Mouse (Mus musculus) liver, adult 2 months (tissue): ENCODE measurements around the gene Wdr37. TPM values are rescaled to one million over a fixed set of nuclear protein-coding genes. Genes with fewer than 3 reads are reported as not detected.

ENCODE experiments used
- DNase-seq: peaks from one replicate; pipeline ENCODE4 v3.0.0-alpha.2; 2011; ENCODE audit warnings: low read depth, low spot score; ENCODE audit errors: extremely low read depth
- H3K27ac ChIP-seq: fragments of 200-500 bp; replicated peaks from 2 replicates; pipeline ENCODE4 v1.5.1; 2012; ENCODE audit warnings: low read depth, mild to moderate bottlenecking, control low read depth, inconsistent platforms, low read length; ENCODE audit not compliant: insufficient read depth
- H3K27me3 ChIP-seq: fragments of 200-500 bp; 2 replicates; pipeline ENCODE4 v1.6.1; 2012; ENCODE audit warnings: mild to moderate bottlenecking, moderate library complexity, low read length, inconsistent platforms; ENCODE audit not compliant: control insufficient read depth, insufficient read depth
- H3K36me3 ChIP-seq: fragments of 200-500 bp; 2 replicates; pipeline ENCODE4 v1.6.1; 2012; ENCODE audit warnings: low read length, inconsistent platforms; ENCODE audit not compliant: control insufficient read depth, insufficient read depth
- H3K4me1 ChIP-seq: fragments of 200-500 bp; 2 replicates; pipeline ENCODE4 v1.6.1; 2011; ENCODE audit warnings: low read length; ENCODE audit not compliant: control insufficient read depth, insufficient read depth
- H3K4me3 ChIP-seq: fragments of 200-500 bp; 2 replicates; pipeline ENCODE4 v1.5.1; 2011; ENCODE audit warnings: low read depth, mild to moderate bottlenecking, control low read depth, low read length, moderate library complexity; ENCODE audit not compliant: insufficient read depth
- H3K79me2 ChIP-seq: fragments of 200-500 bp; 2 replicates; pipeline ENCODE4 v1.6.1; 2012; ENCODE audit warnings: inconsistent platforms, mild to moderate bottlenecking, low read length, moderate library complexity; ENCODE audit not compliant: control insufficient read depth, insufficient read depth
- H3K9ac ChIP-seq: fragments of 200-500 bp; 2 replicates; pipeline ENCODE4 v1.6.1; 2012; ENCODE audit warnings: low read depth, mild to moderate bottlenecking, control low read depth, inconsistent platforms, low read length
- CTCF ChIP-seq: fragments of 200-500 bp; IDR thresholded peaks from 2 replicates; pipeline ENCODE4 v1.5.1; 2011; ENCODE audit warnings: low read depth, low read length, control low read depth
- POLR2A ChIP-seq: fragments of 200-500 bp; IDR thresholded peaks from 2 replicates; pipeline ENCODE4 v1.6.1; 2011; ENCODE audit warnings: low read length, control low read depth; ENCODE audit not compliant: insufficient read depth; ENCODE audit errors: extremely low read depth
- WGBS: fragments of 180-500 bp; shearing (Covaris S2); methylation state at CpG from one replicate; pipeline ENCODE4 v1.1.7; 2018; 5-methylcytosine and 5-hydroxymethylcytosine counted together
- polyA plus RNA-seq: library from polyadenylated mRNA; depleted of rRNA; stranded (reverse); fragments of >200 nt; gene quantifications from 2 replicates; pipeline ENCODE4 v1.2.3, GENCODE M21; 2012; rRNA removed
- total RNA-seq: library from RNA; depleted of rRNA; stranded (reverse); fragments of >200 nt; gene quantifications from 2 replicates; pipeline ENCODE4 v1.2.3, GENCODE M21; 2014; rRNA removed

The Wdr37 gene
- total and polyA plus RNA-seq, 2 experiments: 5.1 to 8.4 TPM

DNA sequence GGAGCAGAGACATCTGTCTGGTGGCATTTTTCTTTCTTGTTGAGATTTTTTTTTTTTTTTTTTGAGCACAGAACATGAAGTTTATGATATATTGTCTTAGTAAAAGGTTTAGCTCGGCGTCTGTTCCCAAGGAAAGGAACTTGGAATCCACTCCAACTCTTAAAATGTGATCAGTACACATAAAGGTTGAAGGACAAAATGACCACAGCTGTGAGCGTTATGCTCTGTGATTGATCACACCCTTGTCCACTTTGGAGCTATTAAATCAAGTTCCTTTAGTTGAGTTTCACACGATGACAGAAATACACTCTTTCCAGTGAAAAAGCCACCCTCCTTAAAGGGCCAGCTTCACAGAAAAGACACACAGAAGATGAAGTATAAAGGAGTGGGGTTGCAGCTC is 101.1 kb downstream of the Wdr37 start:
- DNase-seq: no peak
- H3K27ac ChIP-seq: no peak overlapping the region
- no peak overlapping the region for H3K9ac ChIP-seq
- WGBS: 85% methylated on average over 4 of the region's 4 CpGs
- H3K4me3 ChIP-seq: no peak overlapping the region
- H3K36me3 ChIP-seq: no peaks in the 10 kb centered on the region
- no peaks in the 10 kb centered on the region for H3K79me2 ChIP-seq
- H3K4me1 ChIP-seq: no peaks in the 10 kb centered on the region
- TF ChIP-seq CTCF (no peak), POLR2A (no peak)
- H3K27me3 ChIP-seq: no peaks in the 10 kb centered on the region

DNA sequence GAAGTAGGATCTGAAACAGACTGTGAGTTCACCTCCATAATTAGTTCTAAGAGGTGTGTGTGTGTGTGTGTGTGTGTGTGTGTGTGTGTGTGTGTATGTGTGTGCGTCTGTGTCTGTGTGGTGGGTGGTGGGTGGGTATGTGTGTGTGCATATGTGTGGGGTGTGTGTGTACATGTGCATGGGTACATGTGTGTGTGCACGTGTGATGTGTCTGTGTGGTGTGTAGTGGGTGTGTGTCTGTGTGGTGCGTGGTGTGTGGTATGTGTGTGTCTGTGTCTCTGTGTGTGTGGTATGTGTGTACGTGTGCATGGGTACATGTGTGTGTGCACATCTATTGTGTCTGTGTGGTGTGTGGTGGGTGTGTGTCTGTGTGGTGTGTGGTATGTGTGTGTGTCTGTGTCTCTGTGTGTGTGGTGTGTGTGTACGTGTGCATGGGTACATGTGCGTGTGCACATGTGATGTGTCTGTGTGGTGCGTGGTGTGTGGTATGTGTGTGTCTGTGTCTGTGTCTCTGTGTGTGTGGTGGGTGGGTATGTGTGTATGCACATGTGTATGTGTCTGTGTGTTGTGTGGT is 102.0 kb downstream of the Wdr37 start:
- Histone ChIP-seq H3K27me3 (no peaks in the 10 kb centered on the region), H3K36me3 (no peaks in the 10 kb centered on the region), H3K4me3 (no peak overlapping the region), H3K4me1 (no peaks in the 10 kb centered on the region), H3K9ac (no peak overlapping the region), H3K27ac (no peak overlapping the region), H3K79me2 (no peaks in the 10 kb centered on the region)
- no peak for DNase-seq
- TF ChIP-seq CTCF: no peak
- no peak for TF ChIP-seq POLR2A
- 93% methylated on average over 7 of the region's 7 CpGs for WGBS

DNA sequence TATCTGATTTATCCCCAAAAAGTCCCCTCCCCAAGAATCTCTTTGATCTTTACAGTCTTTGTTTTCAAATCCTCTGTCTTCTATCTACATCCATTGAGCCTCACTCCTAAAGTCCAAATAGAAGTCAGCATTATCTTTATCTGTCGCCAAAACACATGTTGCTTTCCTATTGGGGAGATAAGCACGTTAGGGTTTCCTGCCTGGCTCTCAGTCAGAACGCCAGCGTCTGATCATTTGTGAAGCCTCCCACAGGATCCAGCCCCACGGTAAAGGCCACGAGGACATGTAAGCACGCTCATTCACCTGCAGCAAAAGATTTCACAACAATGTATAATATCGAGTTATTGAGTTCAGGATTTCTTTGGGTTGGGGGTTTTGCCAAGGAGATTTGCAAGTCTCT is 110.8 kb downstream of the Wdr37 start:
- Histone ChIP-seq H3K4me1 (no peaks in the 10 kb centered on the region), H3K9ac (no peak overlapping the region), H3K27ac (no peak overlapping the region), H3K36me3 (no peaks in the 10 kb centered on the region), H3K4me3 (no peak overlapping the region), H3K79me2 (no peaks in the 10 kb centered on the region), H3K27me3 (no peaks in the 10 kb centered on the region)
- no peak for DNase-seq
- 27% methylated on average over 8 of the region's 8 CpGs for WGBS
- TF ChIP-seq CTCF (no peak), POLR2A (no peak)

Other genes starting within 250 kb of the Wdr37 start
- gene Idi1, start 13.6 kb upstream of the Wdr37 start, total RNA-seq: 164 and 228 TPM in 2 replicates
- gene Idi1, start 13.6 kb upstream of the Wdr37 start, polyA plus RNA-seq: 52.6 and 56.8 TPM in 2 replicates
- gene Gm9745, start 76.3 kb upstream of the Wdr37 start, total RNA-seq: not detected in 2 replicates
- gene Gm9745, start 76.3 kb upstream of the Wdr37 start, polyA plus RNA-seq: not detected in 2 replicates
- gene Idi2, start 81.0 kb upstream of the Wdr37 start, total RNA-seq: not detected in 2 replicates
- gene Idi2, start 81.0 kb upstream of the Wdr37 start, polyA plus RNA-seq: not detected in 2 replicates
- 16.2 and 17.4 TPM in 2 replicates for gene Gtpbp4, start 124.2 kb upstream of the Wdr37 start, total RNA-seq
- 5.9 and 10.5 TPM in 2 replicates for gene Gtpbp4, start 124.2 kb upstream of the Wdr37 start, polyA plus RNA-seq
- gene Larp4b, start 222.0 kb upstream of the Wdr37 start, total RNA-seq: 34.2 TPM in 2 replicates
- gene Larp4b, start 222.0 kb upstream of the Wdr37 start, polyA plus RNA-seq: 18.1 and 20.4 TPM in 2 replicates